14 mouse cellular contexts compared by ENCODE assay signal in genomic region chr17:51763600-51763999, GRCm38 (mm10).
"Had no signal": no experiment of that assay in that cellular context is flagged by ENCODE, and none has a peak within 500 bp of the region (broad histone marks: within the 10 kb centered on the region; RNA-seq: fewer than 3 reads in every experiment).

No protein-coding gene starts in this region.

- H3K27me3 ChIP-seq: kidney, embryonic 15.5 days; liver, embryonic 13.5 days; lung, embryonic 15.5 days; midbrain, embryonic 12.5 days; neural tube, embryonic 15.5 days; stomach, embryonic 15.5 days had no signal

- H3K27ac ChIP-seq: kidney, embryonic 15.5 days; limb, embryonic 12.5 days; liver, embryonic 13.5 days; lung, embryonic 15.5 days; macrophage; midbrain, embryonic 12.5 days; neural tube, embryonic 15.5 days; stomach, embryonic 15.5 days had no signal

- H3K4me3 ChIP-seq: kidney, embryonic 15.5 days; limb, embryonic 12.5 days; liver, embryonic 13.5 days; lung, embryonic 15.5 days; midbrain, embryonic 12.5 days; neural tube, embryonic 15.5 days; stomach, embryonic 15.5 days had no signal

- H3K9ac ChIP-seq: kidney, embryonic 15.5 days; limb, embryonic 12.5 days; liver, embryonic 13.5 days; liver, postnatal 0 days; lung, embryonic 15.5 days; midbrain, embryonic 12.5 days; neural tube, embryonic 15.5 days; stomach, embryonic 15.5 days had no signal

- H3K9me3 ChIP-seq: kidney, embryonic 15.5 days; limb, embryonic 12.5 days; liver, embryonic 13.5 days; lung, embryonic 15.5 days; midbrain, embryonic 12.5 days; neural tube, embryonic 15.5 days; stomach, embryonic 15.5 days had no signal

- H3K36me3 ChIP-seq: kidney, embryonic 15.5 days; limb, embryonic 12.5 days; liver, embryonic 13.5 days; lung, embryonic 15.5 days; neural tube, embryonic 15.5 days; stomach, embryonic 15.5 days had no signal

- H3K4me1 ChIP-seq: liver, embryonic 13.5 days; lung, embryonic 15.5 days; stomach, embryonic 15.5 days had no signal

- H3K4me2 ChIP-seq: kidney, embryonic 15.5 days; limb, embryonic 12.5 days; liver, embryonic 13.5 days; lung, embryonic 15.5 days; midbrain, embryonic 12.5 days; neural tube, embryonic 15.5 days; stomach, embryonic 15.5 days had no signal

- ATAC-seq: liver, postnatal 0 days had no signal

- DNase-seq: kidney, adult 2 months; kidney, postnatal 14 days; liver; liver, embryonic 13.5 days; liver, postnatal 0 days; lung, postnatal 14 days; thymus, postnatal 36 days had no signal
